Mouse (Mus musculus) inflammation-experienced regulatory T-cells, adult 6 months (primary cell): Measurements from ENCODE around the gene Gtf2e1. TPM values are rescaled to one million over a fixed set of nuclear protein-coding genes. Genes with fewer than 3 reads are reported as not detected.

Experiments used
- ATAC-seq: one replicate; pipeline ENCODE4 v1.8.0; 2017
- polyA plus RNA-seq, 3 experiments: library from polyadenylated mRNA; unstranded; fragments of 100-300 nt; shearing (Covaris generic); gene quantifications; one replicate each; pipeline ENCODE4 v1.2.1; 2017

Gene Gtf2e1
- 10 to 100 TPM; 11.2 to 16.2 (median 14.4) TPM for polyA plus RNA-seq

GRCm38 (mm10) chr16:37539611-37540580 lies at the start of gene Gtf2e1, which contains the start of gene Rabl3:
Gene Gtf2e1 (minus strand): TSS chr16:37539789.
Gene Rabl3 (plus strand): TSS chr16:37539885.
- ATAC-seq, result peak; percentile 99

GRCm38 (mm10) chr16:37585129-37585563 lies 45.6 kb upstream of the Gtf2e1 start:
- ATAC-seq, result no peak

GRCm38 (mm10) chr16:37584218-37585035 lies 44.8 kb upstream of the Gtf2e1 start:
- ATAC-seq, result no peak

- ATAC-seq, result no peak
Observed at GRCm38 (mm10) chr16:37583801-37584200, 44.2 kb upstream of the Gtf2e1 start.

GRCm38 (mm10) chr16:37583306-37583705 lies 43.7 kb upstream of the Gtf2e1 start:
- ATAC-seq, result no peak

GRCm38 (mm10) chr16:37581901-37582300 lies 42.3 kb upstream of the Gtf2e1 start:
- ATAC-seq, result no peak

- ATAC-seq, result no peak
Observed at GRCm38 (mm10) chr16:37580651-37581050, 41.1 kb upstream of the Gtf2e1 start.

- ATAC-seq, result no peak
Observed at GRCm38 (mm10) chr16:37579994-37580393, 40.4 kb upstream of the Gtf2e1 start, which contains the start of gene Hgd. Gene Hgd (plus strand): TSS chr16:37580153.

- ATAC-seq, result no peak
Observed at GRCm38 (mm10) chr16:37579591-37579990, 40.0 kb upstream of the Gtf2e1 start.

- no peak for ATAC-seq
Observed at GRCm38 (mm10) chr16:37575325-37575724, 35.7 kb upstream of the Gtf2e1 start.

- no peak for ATAC-seq
Observed at GRCm38 (mm10) chr16:37573061-37573460, 33.5 kb upstream of the Gtf2e1 start.

GRCm38 (mm10) chr16:37572117-37572754 lies 32.6 kb upstream of the Gtf2e1 start:
- ATAC-seq, result no peak

- no peak for ATAC-seq
Observed at GRCm38 (mm10) chr16:37571554-37571953, 32.0 kb upstream of the Gtf2e1 start.

GRCm38 (mm10) chr16:37567113-37568050 lies 27.8 kb upstream of the Gtf2e1 start:
- no peak for ATAC-seq

GRCm38 (mm10) chr16:37566107-37566506 lies 26.5 kb upstream of the Gtf2e1 start:
- ATAC-seq, result no peak

- no peak for ATAC-seq
Observed at GRCm38 (mm10) chr16:37565117-37565516, 25.5 kb upstream of the Gtf2e1 start.

GRCm38 (mm10) chr16:37562961-37563360 lies 23.4 kb upstream of the Gtf2e1 start:
- ATAC-seq, result no peak

GRCm38 (mm10) chr16:37562414-37562813 lies 22.8 kb upstream of the Gtf2e1 start:
- no peak for ATAC-seq

GRCm38 (mm10) chr16:37552824-37553223 lies 13.2 kb upstream of the Gtf2e1 start:
- ATAC-seq, result no peak

GRCm38 (mm10) chr16:37550981-37551380 lies 11.4 kb upstream of the Gtf2e1 start:
- ATAC-seq, result no peak

GRCm38 (mm10) chr16:37550266-37550665 lies 10.7 kb upstream of the Gtf2e1 start:
- no peak for ATAC-seq
